Mouse (Mus musculus): ENCODE data around the gene 9130019O22Rik.

DNA sequence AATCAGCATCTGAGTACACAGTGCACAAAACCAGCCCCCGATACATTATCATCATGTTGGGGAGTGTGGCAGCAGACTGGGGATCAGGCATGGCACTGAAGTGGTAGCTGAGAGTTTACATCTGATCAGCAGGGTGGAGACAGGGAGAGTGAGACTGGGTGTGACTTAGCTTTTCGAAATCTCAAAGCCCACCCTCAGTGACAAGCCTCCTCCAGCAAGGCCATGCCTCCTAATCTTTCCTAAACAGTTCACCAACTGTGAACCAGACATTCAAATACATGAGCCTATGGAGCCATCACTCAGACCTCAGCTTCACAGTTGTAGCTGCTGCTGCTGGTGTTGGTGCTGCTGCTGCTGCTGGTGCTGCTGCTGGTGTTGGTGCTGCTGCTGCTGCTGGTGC is 24.5 kb upstream of the 9130019O22Rik start:
- TF ChIP-seq CTCF (IDR thresholded peaks at IDR 0.05; ENCODE audit: low read depth) (no peak), EP300 (optimal IDR thresholded peaks at IDR 0.05) (no peak)
